Mouse (Mus musculus) testis, adult 2 months (tissue): ENCODE results near the gene Bcdin3d. TPM values are rescaled to one million over a fixed set of nuclear protein-coding genes. Genes with fewer than 3 reads are reported as not detected.
"Not testable (repeated sequence)": the region's sequence is repeated elsewhere in the genome, so short reads cannot be mapped to it uniquely, and the experiment has no call there.

Source experiments
- H3K27ac ChIP-seq: fragments of 200-500 bp; 2 replicates; pipeline ENCODE4 v1.5.1; 2012; ENCODE audit warnings: low read depth, low read length; ENCODE audit not compliant: control insufficient read depth, insufficient read depth
- H3K27me3 ChIP-seq: fragments of 200-500 bp; 2 replicates; pipeline ENCODE4 v1.6.1; 2012; ENCODE audit warnings: mild to moderate bottlenecking, low read length, moderate library complexity; ENCODE audit not compliant: control insufficient read depth, insufficient read depth
- H3K36me3 ChIP-seq: fragments of 200-500 bp; 2 replicates; pipeline ENCODE4 v1.6.1; 2012; ENCODE audit warnings: mild to moderate bottlenecking, low read length; ENCODE audit not compliant: control insufficient read depth, insufficient read depth
- H3K4me1 ChIP-seq: fragments of 200-500 bp; 2 replicates; pipeline ENCODE4 v1.6.1; 2012; ENCODE audit warnings: low read length; ENCODE audit not compliant: control insufficient read depth, insufficient read depth
- H3K4me3 ChIP-seq: fragments of 200-500 bp; 2 replicates; pipeline ENCODE4 v1.5.1; 2012; ENCODE audit warnings: low read depth, mild to moderate bottlenecking, low read length, moderate library complexity, mixed read lengths; ENCODE audit not compliant: control insufficient read depth
- CTCF ChIP-seq: fragments of 200-500 bp; IDR thresholded peaks from 2 replicates; pipeline ENCODE4 v1.5.1; 2012; ENCODE audit warnings: low read depth, mild to moderate bottlenecking, inconsistent platforms, low read length, moderate library complexity; ENCODE audit not compliant: control insufficient read depth, insufficient read depth, insufficient replicate concordance
- POLR2A ChIP-seq: fragments of 200-500 bp; IDR thresholded peaks from 2 replicates; pipeline ENCODE4 v1.6.1; 2012; ENCODE audit warnings: low read depth, mild to moderate bottlenecking, inconsistent platforms, low read length, moderate library complexity; ENCODE audit not compliant: control insufficient read depth
- polyA plus RNA-seq: library from polyadenylated mRNA; depleted of rRNA; stranded (reverse); fragments of >200 nt; gene quantifications from 2 replicates; pipeline ENCODE4 v1.2.3, GENCODE M21; 2012

Gene Bcdin3d
- polyA plus RNA-seq, 1 experiment: 4.6 TPM

GRCm38 (mm10) chr15:99456963-99457605, 17.4 kb downstream of the Bcdin3d start:
- Histone ChIP-seq H3K4me1 (peaks cover 14% of the 10 kb centered on the region), H3K27me3 (no peaks in the 10 kb centered on the region), H3K4me3 (peak overlapping the region; percentile 85), H3K27ac (peak overlapping the region; percentile 66), H3K36me3 (no peaks in the 10 kb centered on the region)
- no peak for TF ChIP-seq CTCF
- no peak for TF ChIP-seq POLR2A

GRCm38 (mm10) chr15:99456338-99456962, 18.1 kb downstream of the Bcdin3d start:
- no peaks in the 10 kb centered on the region for H3K27me3 ChIP-seq
- peak overlapping the region; percentile 5; the same call in 1 of the 2 replicates for H3K27ac ChIP-seq
- peak overlapping the region; percentile 85 for H3K4me3 ChIP-seq
- TF ChIP-seq POLR2A: no peak
- no peak for TF ChIP-seq CTCF
- peaks cover 14% of the 10 kb centered on the region for H3K4me1 ChIP-seq
- no peaks in the 10 kb centered on the region for H3K36me3 ChIP-seq

- Histone ChIP-seq H3K36me3 (no peaks in the 10 kb centered on the region), H3K4me3 (no peak overlapping the region), H3K4me1 (peaks cover 14% of the 10 kb centered on the region), H3K27me3 (no peaks in the 10 kb centered on the region), H3K27ac (no peak overlapping the region)
- no peak for TF ChIP-seq POLR2A
- TF ChIP-seq CTCF: no peak
Measured at GRCm38 (mm10) chr15:99455415-99455814, 19.1 kb downstream of the Bcdin3d start.

GRCm38 (mm10) chr15:99454585-99455279, 19.8 kb downstream of the Bcdin3d start:
- TF ChIP-seq POLR2A (no peak), CTCF (no peak)
- H3K27ac ChIP-seq: no peak overlapping the region
- peaks cover 14% of the 10 kb centered on the region for H3K4me1 ChIP-seq
- H3K4me3 ChIP-seq: no peak overlapping the region
- no peaks in the 10 kb centered on the region for H3K36me3 ChIP-seq
- H3K27me3 ChIP-seq: no peaks in the 10 kb centered on the region

GRCm38 (mm10) chr15:99453153-99453900, 21.2 kb downstream of the Bcdin3d start:
- Histone ChIP-seq H3K27ac (no peak overlapping the region), H3K4me3 (no peak overlapping the region), H3K27me3 (no peaks in the 10 kb centered on the region), H3K4me1 (peaks cover 14% of the 10 kb centered on the region), H3K36me3 (no peaks in the 10 kb centered on the region)
- no peak for TF ChIP-seq CTCF
- TF ChIP-seq POLR2A: no peak

GRCm38 (mm10) chr15:99449751-99450280, 24.7 kb downstream of the Bcdin3d start:
- no peak overlapping the region for H3K4me3 ChIP-seq
- H3K27ac ChIP-seq: peak overlapping the region; percentile 56
- no peaks in the 10 kb centered on the region; the same call in 1 of the 2 replicates for H3K4me1 ChIP-seq

GRCm38 (mm10) chr15:99449131-99449750, 25.3 kb downstream of the Bcdin3d start:
- Histone ChIP-seq H3K27me3 (no peaks in the 10 kb centered on the region), H3K4me1 (no peaks in the 10 kb centered on the region; the same call in 1 of the 2 replicates), H3K27ac (peak overlapping the region; percentile 56), H3K4me3 (no peak overlapping the region), H3K36me3 (no peaks in the 10 kb centered on the region)
- TF ChIP-seq CTCF (no peak), POLR2A (no peak)

More at GRCm38 (mm10) chr15:99449751-99450280, 24.7 kb downstream of the Bcdin3d start:
- no peak for TF ChIP-seq POLR2A
- no peak for TF ChIP-seq CTCF
- H3K36me3 ChIP-seq: no peaks in the 10 kb centered on the region
- H3K27me3 ChIP-seq: no peaks in the 10 kb centered on the region

- H3K27me3 ChIP-seq, H3K4me1 ChIP-seq, H3K4me3 ChIP-seq, H3K36me3 ChIP-seq, H3K27ac ChIP-seq: not testable (repeated sequence)
Measured at GRCm38 (mm10) chr15:99446136-99446535, 28.4 kb downstream of the Bcdin3d start.
